Mouse (Mus musculus) adrenal gland, postnatal 10 days (tissue): Measurements from ENCODE around the gene Cacna2d4. TPM values are rescaled to one million over a fixed set of nuclear protein-coding genes. Genes with fewer than 3 reads are reported as not detected.
"Not testable (repeated sequence)": the region's sequence is repeated elsewhere in the genome, so short reads cannot be mapped to it uniquely, and the experiment has no call there.

ENCODE experiments used
- DNase-seq: peaks from one replicate; pipeline ENCODE4 v3.0.0; 2021; ENCODE audit warnings: mixed read lengths
- total RNA-seq, 2 experiments: library from RNA; stranded (reverse); gene quantifications; 2 replicates each; pipeline ENCODE4 v1.2.3; 2021

Gene Cacna2d4
- total RNA-seq, 2 experiments from 2014 or later: 0.48 TPM; not detected in 1

GRCm38 (mm10) chr6:119347813-119348212, 111.5 kb downstream of the Cacna2d4 start:
- DNase-seq: peak; percentile 28

DNA sequence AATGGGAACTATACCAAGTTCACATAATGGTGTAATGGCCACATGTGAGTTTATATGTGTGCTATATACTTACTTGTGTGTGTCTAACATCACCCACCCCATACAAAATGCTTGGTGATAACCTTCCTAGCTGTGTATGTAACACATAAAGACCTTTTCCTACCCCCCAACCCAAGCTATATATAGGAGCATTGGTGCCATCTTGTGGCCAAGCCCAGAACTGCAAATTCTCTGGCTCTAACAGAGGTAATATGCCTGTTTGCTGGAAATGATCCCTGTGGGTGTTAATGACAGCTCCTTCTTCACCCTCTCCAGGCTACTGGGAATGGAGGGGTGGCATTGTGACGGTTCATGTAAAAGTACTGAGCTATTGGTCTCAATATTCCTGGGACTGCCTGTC, 111.9 kb downstream of the Cacna2d4 start:
- DNase-seq: peak; percentile 89

- DNase-seq: no peak
These were observed 114.4 kb downstream of the Cacna2d4 start for GRCm38 (mm10) chr6:119350703-119351198.

GRCm38 (mm10) chr6:119351656-119352055, 115.3 kb downstream of the Cacna2d4 start:
- no peak for DNase-seq

GRCm38 (mm10) chr6:119352501-119352900, 116.2 kb downstream of the Cacna2d4 start:
- no peak for DNase-seq

DNA sequence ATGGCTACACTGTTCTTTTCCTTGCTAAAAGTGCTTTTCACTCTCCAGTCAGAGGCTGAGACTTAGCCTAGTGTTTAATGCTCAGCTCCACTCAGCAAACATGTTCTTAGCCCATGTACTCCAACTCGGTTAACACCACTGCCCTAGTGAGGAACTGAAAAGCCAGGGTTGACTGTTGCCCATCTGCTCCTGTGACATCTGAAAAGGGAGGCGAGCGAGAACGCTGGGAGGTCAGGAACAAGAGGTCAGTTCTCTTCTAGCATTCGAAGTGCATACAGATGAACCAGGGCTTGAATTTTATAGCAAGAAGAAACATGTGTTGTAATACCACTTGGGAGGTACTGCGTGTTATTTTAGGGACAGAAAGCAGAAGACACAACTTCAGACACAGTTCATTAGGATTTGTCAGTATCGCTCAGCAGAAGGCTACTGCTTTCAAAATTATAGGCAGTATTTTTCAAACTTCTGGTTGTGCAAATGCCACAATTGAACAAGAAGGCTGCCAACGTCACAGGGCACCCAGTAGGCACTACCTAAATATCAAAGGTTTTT, 121.8 kb downstream of the Cacna2d4 start:
- DNase-seq: no peak

DNA sequence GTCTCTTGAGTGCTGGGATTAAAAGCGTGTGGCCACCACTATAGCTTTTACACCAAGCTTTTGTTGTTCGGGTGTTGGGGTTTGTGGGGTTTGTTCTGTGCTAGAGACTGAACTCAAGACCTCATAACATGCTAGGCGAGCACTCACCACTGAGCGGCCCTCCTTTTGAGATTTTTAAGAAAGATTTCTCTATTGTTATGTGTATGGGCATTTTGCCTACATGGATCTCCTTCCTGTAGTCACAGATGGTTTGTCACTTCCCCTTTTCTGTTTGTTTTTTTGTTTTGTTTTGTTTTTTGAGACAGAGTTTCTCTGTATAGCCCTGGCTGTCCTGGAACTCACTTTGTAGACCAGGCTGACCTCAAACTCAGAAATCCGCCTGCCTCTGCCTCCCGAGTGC, 123.9 kb downstream of the Cacna2d4 start:
- DNase-seq: not testable (repeated sequence)

DNA sequence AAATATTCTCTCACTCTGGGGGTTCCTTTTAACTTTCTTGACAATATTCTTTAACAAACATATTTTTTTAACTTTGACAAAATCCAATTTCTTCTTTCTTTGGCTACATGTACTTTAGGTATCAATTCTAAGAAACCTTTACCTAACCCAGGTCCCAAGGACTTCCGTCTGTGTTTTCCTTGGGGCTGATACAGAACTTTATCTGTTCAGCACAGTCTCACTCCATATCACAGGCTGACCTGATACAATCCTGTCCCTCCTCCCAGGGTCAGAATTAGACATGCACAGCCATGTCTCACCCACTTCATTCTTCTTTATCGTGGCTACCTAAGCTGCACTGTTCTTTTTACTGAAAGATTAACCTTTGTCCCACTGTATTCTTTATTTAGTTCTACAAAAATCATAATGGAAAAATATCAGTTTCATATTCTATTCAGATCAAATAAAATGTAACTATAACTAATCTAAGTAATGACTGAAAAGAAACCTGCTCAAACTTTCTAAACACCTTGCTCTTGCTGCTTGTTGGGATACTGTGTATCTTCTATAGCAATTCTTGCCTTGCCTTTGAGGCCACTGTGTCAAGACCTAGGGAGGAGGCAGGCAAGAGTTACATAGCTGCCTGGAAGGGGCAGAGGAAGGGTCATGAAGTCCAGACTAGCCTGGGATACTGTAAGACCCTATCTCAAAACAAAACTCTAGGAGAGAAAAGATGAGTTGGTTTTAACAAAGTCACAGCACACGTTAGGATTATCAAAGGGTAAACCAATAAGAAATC, 124.8 kb downstream of the Cacna2d4 start:
- no peak for DNase-seq

DNA sequence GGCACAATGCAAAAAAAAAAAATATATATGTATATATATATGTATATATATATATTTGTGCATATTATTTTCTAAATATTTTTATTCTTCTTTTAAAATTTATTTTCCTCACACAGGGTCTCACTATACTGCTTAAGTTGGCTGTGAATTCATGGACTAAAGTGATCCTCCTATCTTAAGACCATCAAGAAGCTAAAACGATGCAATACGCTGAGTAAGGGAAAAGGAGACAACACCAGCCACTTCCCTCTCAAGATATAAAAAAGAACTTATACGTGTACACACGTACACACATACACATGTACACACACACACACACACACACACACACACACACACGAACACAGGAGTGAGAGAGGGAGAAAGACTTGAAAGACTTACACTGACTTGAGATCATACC, 127.3 kb downstream of the Cacna2d4 start:
- no peak for DNase-seq

- DNase-seq: not testable (repeated sequence)
These were observed 130.5 kb downstream of the Cacna2d4 start for GRCm38 (mm10) chr6:119366800-119367199.

- DNase-seq: no peak
These were observed 131.1 kb downstream of the Cacna2d4 start for GRCm38 (mm10) chr6:119367382-119367781.

DNA sequence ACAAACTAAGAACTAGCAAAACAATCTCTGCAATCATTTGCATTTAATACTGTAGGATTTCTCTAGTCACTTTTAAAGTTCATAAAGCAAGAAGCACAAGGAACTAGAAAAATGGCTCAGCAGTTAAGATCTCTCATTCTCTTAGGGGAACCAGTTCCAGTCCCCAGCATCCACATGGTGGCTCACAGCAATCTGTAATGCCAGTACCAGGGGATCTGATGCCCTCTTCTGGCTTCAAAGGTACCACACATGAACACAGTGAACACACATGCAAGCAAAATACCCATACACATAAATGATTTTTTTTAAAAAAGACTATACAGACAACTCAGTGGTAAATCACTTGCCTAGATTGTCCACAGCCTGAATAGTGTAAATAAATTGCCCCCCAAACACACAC, 135.3 kb downstream of the Cacna2d4 start:
- no peak for DNase-seq

- DNase-seq: no peak
These were observed 135.9 kb downstream of the Cacna2d4 start for GRCm38 (mm10) chr6:119372237-119372636.

DNA sequence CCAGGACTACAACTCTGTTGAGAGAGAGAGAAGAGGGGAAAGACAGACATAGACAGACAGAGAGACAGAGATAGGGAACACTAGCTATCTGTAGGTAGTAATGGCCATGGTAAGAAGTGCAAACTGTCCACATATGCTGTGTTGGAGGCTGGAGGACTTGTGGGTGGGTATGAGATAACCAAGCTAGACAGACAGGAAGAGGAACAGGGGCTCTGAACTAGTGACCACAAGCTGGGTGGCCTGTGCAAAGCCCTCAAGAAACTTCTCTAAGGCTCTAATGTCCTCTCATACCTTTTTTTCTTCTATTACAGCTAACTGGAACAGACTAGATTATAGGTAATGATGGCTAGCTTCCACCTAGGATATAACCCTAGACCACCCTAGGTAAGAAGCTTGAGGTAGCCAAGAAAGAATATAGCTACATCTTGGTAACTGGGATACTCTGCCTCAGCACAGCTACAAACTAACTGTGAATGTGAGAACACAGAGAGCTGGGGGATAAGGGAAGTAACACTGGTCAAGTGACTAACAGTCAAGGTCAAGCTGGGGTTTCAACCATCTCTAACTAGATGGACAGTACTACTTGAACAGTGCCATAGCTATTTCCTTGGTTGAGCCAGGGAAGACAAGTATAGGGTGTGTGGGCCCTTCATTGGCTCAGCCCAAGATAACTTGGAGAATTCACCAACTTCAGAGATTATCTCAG, 136.8 kb downstream of the Cacna2d4 start:
- no peak for DNase-seq

DNA sequence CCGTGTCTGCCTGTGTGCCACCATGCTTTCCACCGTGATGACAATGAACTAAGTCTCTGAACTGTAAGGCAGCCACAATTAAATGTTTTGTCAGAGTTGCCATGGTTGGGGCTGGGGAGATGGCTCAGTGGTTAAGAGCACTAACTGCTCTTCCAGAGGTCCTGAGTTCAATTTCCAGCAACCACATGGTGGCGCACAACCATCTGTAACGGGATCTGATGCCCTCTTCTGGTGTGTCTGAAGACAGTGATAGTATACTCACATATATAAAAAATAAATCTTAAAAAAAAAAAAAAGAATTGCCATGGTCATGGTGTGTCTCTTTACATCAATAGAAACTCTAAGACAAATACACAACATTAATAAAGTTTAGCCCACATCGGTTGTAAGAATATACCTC, 138.7 kb downstream of the Cacna2d4 start:
- DNase-seq: no peak

GRCm38 (mm10) chr6:119377613-119378012, 141.3 kb downstream of the Cacna2d4 start:
- no peak for DNase-seq

GRCm38 (mm10) chr6:119378631-119379030, 142.3 kb downstream of the Cacna2d4 start:
- DNase-seq: no peak

DNA sequence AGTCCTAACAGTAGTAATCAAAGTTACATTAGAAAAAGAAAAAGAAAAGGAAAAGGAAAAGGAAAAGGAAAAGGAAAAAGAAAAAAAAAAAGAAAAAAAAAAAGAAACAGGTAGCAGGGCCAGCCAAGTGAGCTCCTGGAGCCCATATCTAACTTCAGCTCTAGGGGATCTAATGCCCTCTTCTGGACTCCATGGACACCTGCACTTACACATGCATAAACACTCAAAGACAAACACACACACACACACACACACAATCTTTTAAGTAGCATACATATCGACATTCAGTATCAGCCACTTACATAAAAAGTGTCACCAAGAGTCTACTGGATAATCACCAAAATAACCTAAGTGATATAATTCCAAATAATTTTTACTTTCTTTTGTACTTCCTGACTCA, 149.3 kb downstream of the Cacna2d4 start:
- DNase-seq: no peak

DNA sequence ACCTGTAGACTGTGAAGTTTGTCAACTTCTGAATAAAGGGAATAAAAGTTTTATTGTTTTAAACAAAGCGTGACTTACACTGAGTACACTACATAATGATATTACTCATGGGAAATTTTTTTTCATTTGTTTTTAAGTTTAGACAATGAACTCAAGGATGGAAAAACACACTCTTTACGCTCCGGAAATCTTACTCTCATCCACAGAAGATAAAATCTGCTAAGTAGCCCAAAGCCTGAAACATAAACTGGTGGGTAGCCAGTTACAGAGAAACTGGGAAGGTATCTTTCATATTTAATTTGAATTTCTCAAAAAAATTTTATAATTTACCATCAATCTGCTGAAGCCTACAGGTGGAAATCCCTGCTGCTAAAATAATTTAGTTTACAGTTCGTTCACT, 150.1 kb downstream of the Cacna2d4 start:
- no peak for DNase-seq

GRCm38 (mm10) chr6:119386821-119387220, 150.5 kb downstream of the Cacna2d4 start:
- DNase-seq: no peak

DNA sequence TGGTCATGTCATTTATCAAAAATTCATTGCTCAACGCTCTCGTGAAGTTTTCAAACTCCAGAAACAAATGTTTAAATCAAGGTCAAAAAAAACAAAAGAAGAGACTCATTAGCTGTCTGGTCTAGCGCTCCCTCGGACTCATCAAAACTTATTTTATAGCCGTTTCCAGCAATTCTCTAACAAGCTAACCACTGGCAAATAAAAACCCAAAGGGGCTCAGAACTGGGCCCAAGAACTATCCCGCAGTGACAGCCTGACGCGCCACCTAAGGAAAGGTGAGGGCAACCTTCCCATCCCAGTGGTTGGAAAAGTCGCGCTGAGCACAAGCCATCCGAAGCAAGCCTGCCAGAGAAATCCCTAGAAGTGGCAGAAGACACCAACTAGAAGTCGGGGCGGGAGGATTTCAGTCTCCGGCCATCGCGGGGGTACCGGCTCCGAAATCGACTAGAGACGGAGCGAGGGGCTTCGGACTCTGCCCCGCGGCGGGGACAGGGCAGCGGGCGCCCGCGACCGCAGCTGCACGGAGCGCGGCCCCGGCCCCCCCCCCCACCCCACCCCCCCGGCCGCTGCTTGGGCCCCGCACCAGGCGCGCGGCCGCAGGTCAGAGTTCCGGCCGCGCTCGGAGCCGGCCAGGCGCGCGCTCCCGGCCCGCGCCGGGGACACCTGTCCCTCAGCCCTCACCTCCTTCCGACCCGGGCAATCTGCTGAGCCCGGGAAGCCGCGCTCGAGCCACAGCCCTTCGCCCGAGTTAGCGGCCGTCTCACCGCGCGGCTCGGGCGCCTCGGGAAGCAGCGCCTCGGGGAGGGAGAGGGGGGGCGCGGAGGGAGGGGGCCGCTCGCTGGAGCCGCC, 151.7 kb downstream of the Cacna2d4 start:
- peak; percentile 49 for DNase-seq

DNA sequence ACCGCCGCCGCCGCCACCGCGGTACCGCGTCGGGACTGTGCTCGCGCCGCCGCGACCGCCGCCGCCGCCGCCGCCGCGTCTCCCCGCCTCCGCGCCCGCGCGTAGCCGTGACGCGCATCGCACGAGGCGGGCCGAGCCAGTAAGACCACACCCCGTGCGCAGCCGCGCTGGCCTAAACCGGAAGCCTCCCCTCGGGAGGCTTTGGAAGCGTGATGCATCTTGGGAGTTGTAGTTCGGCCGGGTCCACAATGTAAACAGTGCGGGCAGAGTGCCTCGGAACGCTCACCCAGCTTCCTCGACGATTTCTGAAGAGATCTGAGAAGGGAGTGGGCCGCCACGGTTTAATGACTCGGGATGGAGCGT, 152.3 kb downstream of the Cacna2d4 start:
- DNase-seq: peak; percentile 95
